Mouse (Mus musculus): ENCODE results near the gene Slc5a7. TPM values are rescaled to one million over a fixed set of nuclear protein-coding genes. Genes with fewer than 3 reads are reported as not detected.

The Slc5a7 gene
- total RNA-seq (2021) (under 1 TPM in 1 of 2 experiments, not detected in 1; 0.07 TPM), polyA plus RNA-seq (2012; rRNA removed) (not detected in 2 replicates)
- long read RNA-seq = 0 reads

GRCm38 (mm10) chr17:54298934-54299333, at the start of gene Slc5a7:
Slc5a7 (minus strand) TSS chr17:54299034.
- DNase-seq = no peak

- no peak for DNase-seq
These were observed 48.8 kb upstream of the Slc5a7 start for GRCm38 (mm10) chr17:54347672-54348071.

DNA sequence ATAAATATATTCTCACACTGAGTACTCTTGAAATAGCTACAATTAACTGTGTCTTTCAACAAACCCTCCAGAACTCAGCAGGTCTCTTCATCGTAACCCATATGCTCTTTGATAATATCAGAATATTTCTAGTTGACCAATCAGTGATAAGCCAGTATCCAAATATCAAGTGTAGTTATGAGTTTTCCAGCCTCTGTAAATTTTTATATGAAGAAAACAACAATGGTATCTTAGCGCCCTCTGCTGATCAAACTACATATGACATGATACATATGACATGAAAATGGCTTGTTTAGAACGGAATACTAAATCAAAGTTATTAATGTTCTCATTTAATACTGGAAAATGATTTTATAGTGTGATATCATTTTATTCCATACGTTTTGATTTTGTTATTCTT, 44.6 kb upstream of the Slc5a7 start:
- no peak for DNase-seq

DNA sequence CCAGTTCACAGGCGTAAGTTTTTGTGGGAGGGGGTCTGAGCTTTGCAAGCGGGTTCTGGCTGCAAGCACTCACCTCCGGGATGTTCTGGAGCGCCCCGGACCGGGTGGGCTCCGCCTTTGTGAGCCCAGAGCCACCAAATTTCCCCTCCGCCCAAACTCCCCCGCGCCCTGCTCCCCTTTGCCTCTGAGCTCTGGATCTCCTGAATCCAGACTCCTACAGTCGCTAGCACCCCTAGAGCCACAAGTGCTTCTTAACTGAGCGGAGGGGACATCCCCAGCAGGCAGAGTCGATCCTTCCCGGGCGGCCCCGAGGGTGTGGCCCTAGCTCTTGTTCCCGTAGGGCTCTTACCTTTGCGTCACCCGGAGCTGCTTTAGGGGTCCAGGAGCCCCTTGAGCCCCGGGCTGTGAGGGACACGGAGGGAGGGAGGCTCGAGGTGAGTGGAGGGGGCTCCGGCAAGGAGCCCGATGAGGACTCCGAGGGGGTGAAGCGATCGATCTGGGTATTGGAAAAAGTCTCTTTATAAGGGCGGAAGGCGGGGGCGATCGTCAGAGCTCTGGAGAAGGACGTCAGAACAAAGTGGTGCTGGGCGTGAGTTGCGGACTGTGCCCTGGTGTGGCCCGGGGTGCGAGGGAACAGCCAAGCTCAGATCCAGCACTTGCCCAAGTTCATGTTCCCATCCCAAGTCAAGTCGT, 456 bp downstream of the Slc5a7 start:
- DNase-seq = no peak

GRCm38 (mm10) chr17:54250783-54251182, 48.1 kb downstream of the Slc5a7 start:
- no peak for DNase-seq

DNA sequence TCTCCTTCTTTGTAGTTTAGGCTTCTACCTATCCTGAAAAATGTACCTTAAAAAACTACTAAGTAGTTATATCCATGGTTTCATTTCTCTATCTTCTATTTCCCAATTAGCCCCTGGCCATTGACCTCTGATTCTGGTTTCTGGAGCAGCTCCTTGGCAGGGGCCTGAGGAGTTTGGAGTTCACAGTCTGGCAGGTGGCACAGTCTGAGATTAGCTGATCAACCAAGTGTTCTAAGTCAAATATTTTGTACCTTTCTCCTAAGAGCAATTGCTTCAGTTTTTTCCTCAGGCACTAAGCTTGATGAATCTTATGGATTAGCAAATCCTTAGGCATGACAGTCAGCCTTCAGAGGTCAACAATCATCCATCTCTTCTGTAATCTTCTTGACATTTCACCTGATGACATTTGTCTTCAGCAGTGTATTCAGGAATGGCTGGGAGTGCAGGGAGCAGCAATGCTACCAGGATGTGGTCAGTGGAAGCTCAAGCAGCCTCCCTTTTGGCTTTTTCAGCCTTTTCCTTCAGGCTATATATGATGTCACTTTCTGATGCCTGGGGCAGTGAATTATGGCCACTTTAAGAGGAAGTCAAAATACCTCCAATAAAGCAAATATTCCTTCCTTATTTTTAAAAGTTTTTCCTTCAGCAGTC, 55.1 kb downstream of the Slc5a7 start:
- no peak for DNase-seq

DNA sequence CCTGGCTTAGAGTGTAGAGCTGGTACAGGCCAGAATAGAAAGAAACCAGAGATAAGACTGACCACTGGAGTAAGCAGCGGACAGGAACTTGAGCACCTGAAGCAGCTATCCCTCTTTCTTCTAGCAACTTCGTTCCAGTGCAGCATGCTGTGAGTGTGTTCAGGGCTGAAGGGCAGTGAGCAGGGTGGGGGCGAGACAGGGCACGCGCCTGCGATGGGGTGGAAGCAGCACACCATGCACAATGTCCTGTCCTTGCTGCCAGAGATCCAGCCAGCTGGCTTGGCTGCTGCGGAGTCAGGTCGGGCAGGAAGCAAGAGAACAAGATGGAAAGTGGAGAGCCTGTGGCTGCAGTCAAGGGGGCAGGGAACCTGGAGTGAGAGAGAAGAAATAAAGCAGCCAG, 59.4 kb downstream of the Slc5a7 start:
- DNase-seq = no peak

Data from adrenal gland, adult 2 months (tissue).